Mouse (Mus musculus): ENCODE measurements around the gene Retnlb. TPM values are rescaled to one million over a fixed set of nuclear protein-coding genes. Genes with fewer than 3 reads are reported as not detected.

The Retnlb gene
- total RNA-seq (2023): not detected in 4 replicates

GRCm38 (mm10) chr16:48816695-48817094, at the start of gene Retnlb:
Gene Retnlb (plus strand): TSS chr16:48816856.

GRCm38 (mm10) chr16:48771971-48772445, 44.6 kb upstream of the Retnlb start, which contains the start of gene Trat1:
Gene Trat1 (minus strand): TSS chr16:48772021.

GRCm38 (mm10) chr16:48842266-48842665, 25.6 kb downstream of the Retnlb start, which contains the start of gene Retnla:
Gene Retnla (plus strand): TSS chr16:48842551.

Other genes starting within 250 kb of the Retnlb start
- gene Trat1, start 44.8 kb upstream of the Retnlb start, total RNA-seq (2023): 0.30 to 1.6 TPM (median 0.98 TPM) in 3 of 4 replicates, not detected in the other
- gene Retnla, start 25.7 kb downstream of the Retnlb start, total RNA-seq (2023): not detected in 4 replicates
- 1.5 to 2.1 TPM (median 1.8 TPM) in 4 replicates for gene Retnlg, start 55.8 kb downstream of the Retnlb start, total RNA-seq (2023)
- 11.8 to 17.2 TPM (median 12.7 TPM) in 4 replicates for gene Dzip3, start 177.3 kb downstream of the Retnlb start, total RNA-seq (2023)
- gene Cip2a, start 177.3 kb downstream of the Retnlb start, total RNA-seq (2023): 5.3 to 8.5 TPM (median 6.3 TPM) in 4 replicates
- gene Myh15, start 240.6 kb downstream of the Retnlb start, total RNA-seq (2023): not detected in 4 replicates